Mouse (Mus musculus) limb, embryonic 13.5 days (tissue): Measurements from ENCODE around the gene Rgs9. TPM values are rescaled to one million over a fixed set of nuclear protein-coding genes. Genes with fewer than 3 reads are reported as not detected.

Source experiments
- ATAC-seq: fragments of 200-750 bp; cut with Nextera tagmentation; 2 replicates; pipeline ENCODE4 v1.8.0; 2017; ENCODE audit warnings: low read depth, moderate number of reproducible peaks, moderate TSS enrichment; ENCODE audit not compliant: low FRiP score
- H3K27ac ChIP-seq: fragments of 300-500 bp; sonication (generic); 2 replicates; pipeline ENCODE4 v1.5.1; 2015; ENCODE audit warnings: inconsistent platforms, mild to moderate bottlenecking, moderate library complexity
- H3K27me3 ChIP-seq: fragments of 300-500 bp; sonication (generic); 2 replicates; pipeline ENCODE4 v1.6.1; 2015; ENCODE audit warnings: mild to moderate bottlenecking, inconsistent platforms
- H3K36me3 ChIP-seq: fragments of 300-500 bp; sonication (generic); 2 replicates; pipeline ENCODE4 v1.6.1; 2015; ENCODE audit warnings: inconsistent platforms, mild to moderate bottlenecking, moderate library complexity
- H3K4me1 ChIP-seq: fragments of 300-500 bp; sonication (generic); 2 replicates; pipeline ENCODE4 v1.6.1; 2015; ENCODE audit warnings: inconsistent platforms
- H3K4me2 ChIP-seq: fragments of 300-500 bp; sonication (generic); replicated peaks from 2 replicates; pipeline ENCODE4 v1.6.1; 2015; ENCODE audit warnings: inconsistent platforms, mild to moderate bottlenecking, moderate library complexity
- H3K4me3 ChIP-seq: fragments of 300-500 bp; sonication (generic); 2 replicates; pipeline ENCODE4 v1.5.1; 2015; ENCODE audit warnings: moderate library complexity, mild to moderate bottlenecking, inconsistent platforms
- H3K9ac ChIP-seq: fragments of 300-500 bp; sonication (generic); 2 replicates; pipeline ENCODE4 v1.6.1; 2015; ENCODE audit warnings: mild to moderate bottlenecking, inconsistent platforms
- H3K9me3 ChIP-seq: fragments of 300-500 bp; sonication (generic); 2 replicates; pipeline ENCODE4 v1.6.1; 2016; ENCODE audit warnings: inconsistent platforms
- WGBS: fragments of 180-500 bp; shearing (Covaris S2); methylation state at CpG from one replicate; pipeline ENCODE4 v1.1.7; 2015; 5-methylcytosine and 5-hydroxymethylcytosine counted together
- polyA plus RNA-seq: library from polyadenylated mRNA; unstranded; fragments of >200 nt; fragmentation: Nextera tagmentation; extraction: Ambion mirVana; gene quantifications from 2 replicates; pipeline ENCODE4 v1.2.1, GENCODE M21; 2015

Gene Rgs9
- polyA plus RNA-seq, 1 experiment from 2014 or later = 4.9 TPM

DNA sequence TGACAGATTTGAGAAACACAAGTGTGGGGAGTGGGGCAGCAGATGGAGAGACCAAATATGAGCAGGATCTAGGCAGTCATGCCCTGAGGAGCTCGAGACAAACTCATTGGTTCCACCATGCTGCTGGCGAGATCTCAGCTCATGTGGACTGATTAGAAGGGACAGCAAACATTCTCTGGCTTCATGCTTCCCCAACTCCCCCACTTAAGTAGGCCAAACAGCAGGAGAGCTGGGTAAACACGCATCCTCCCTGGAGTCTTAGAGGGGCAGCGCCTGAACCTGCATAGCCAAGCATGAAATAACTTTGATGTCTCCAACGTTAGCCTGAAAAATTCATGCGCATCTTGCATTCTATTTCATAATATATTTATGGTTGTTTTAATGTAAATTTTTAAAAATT, 65.1 kb downstream of the Rgs9 start:
- Histone ChIP-seq H3K4me3 (no peak overlapping the region), H3K4me1 (peaks cover 5% of the 10 kb centered on the region; the same call in 1 of the 2 replicates), H3K27ac (no peak overlapping the region), H3K4me2 (no peak overlapping the region), H3K9ac (no peak overlapping the region), H3K36me3 (no peaks in the 10 kb centered on the region), H3K27me3 (no peaks in the 10 kb centered on the region), H3K9me3 (no peaks in the 10 kb centered on the region)
- WGBS = 86% methylated on average over 6 of the region's 6 CpGs
- no peak for ATAC-seq

DNA sequence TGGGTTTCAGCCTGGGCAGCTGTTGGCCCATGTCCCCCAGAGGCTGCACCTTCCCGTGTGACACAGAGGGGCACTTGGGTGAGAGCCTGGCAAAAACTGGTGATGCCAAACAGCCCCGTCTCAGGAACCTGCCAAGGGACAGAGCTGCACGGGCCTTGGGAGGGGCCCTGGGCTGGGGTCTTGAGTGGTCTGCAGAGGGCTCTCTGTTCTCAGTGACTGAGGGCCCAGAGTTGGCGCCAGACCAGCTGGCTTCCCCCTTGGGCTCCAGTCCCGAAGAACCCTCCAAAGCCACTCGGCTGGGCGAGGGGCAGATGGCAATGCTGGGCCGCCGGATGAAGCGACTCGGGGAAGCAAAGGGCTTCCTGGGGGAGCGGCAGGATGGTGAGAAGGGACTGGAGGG, 70.8 kb downstream of the Rgs9 start:
- H3K9ac ChIP-seq = no peak overlapping the region
- H3K4me2 ChIP-seq = no peak overlapping the region
- H3K27me3 ChIP-seq = no peaks in the 10 kb centered on the region
- H3K4me3 ChIP-seq = no peak overlapping the region
- H3K27ac ChIP-seq = no peak overlapping the region
- H3K9me3 ChIP-seq = no peaks in the 10 kb centered on the region
- no peak for ATAC-seq
- 0 out of 2 replicates have a peak, but pooled peaks cover 9% of the 10 kb centered on the region for H3K4me1 ChIP-seq
- WGBS = 83% methylated on average over 12 of the region's 12 CpGs
- H3K36me3 ChIP-seq = no peaks in the 10 kb centered on the region

DNA sequence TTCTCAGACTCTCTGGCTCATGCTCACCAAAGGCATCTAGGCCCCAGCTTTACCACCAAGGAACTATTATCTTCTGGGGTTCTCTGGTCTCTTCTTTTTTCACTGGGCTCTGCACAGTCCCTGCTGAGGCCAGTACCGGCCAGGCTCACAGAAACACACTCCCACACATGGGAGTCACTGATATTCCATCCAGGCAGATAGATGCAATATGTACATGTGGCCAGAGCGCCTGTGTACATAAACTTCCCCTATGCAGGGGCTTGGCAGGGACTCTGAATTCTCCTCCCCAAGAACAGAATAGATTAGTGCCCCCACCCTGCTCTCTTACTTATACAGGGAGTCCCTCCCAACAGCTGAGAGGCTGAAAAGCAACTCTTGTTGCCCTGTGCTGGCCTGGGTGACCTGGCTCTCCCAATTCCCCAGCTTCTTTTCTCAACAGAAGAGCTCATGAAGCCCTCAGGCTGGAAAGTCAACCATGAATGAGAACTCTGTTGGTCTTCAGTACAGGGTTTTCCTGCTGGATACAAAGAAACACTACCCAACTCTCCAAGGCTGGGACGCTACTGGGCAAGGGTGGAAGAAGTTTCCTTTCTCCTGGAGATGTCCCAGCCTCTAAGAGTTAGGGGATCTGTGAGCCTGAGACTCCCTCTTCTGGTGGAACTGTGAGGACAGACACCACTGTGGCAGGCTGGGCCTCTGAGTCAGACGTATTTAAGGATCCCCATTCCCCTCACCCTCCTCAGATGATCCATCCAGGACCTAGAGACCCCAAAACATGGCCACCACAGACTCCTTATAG, 76.5 kb downstream of the Rgs9 start:
- H3K27me3 ChIP-seq = 0 out of 2 replicates have a peak, but pooled peaks cover 3% of the 10 kb centered on the region
- ATAC-seq = no peak
- no peak overlapping the region for H3K9ac ChIP-seq
- H3K9me3 ChIP-seq = no peaks in the 10 kb centered on the region
- no peak overlapping the region for H3K4me2 ChIP-seq
- WGBS = 38% methylated on average over 4 of the region's 4 CpGs
- no peaks in the 10 kb centered on the region for H3K36me3 ChIP-seq
- H3K4me1 ChIP-seq = peaks cover 14% of the 10 kb centered on the region
- no peak overlapping the region for H3K27ac ChIP-seq
- no peak overlapping the region for H3K4me3 ChIP-seq

DNA sequence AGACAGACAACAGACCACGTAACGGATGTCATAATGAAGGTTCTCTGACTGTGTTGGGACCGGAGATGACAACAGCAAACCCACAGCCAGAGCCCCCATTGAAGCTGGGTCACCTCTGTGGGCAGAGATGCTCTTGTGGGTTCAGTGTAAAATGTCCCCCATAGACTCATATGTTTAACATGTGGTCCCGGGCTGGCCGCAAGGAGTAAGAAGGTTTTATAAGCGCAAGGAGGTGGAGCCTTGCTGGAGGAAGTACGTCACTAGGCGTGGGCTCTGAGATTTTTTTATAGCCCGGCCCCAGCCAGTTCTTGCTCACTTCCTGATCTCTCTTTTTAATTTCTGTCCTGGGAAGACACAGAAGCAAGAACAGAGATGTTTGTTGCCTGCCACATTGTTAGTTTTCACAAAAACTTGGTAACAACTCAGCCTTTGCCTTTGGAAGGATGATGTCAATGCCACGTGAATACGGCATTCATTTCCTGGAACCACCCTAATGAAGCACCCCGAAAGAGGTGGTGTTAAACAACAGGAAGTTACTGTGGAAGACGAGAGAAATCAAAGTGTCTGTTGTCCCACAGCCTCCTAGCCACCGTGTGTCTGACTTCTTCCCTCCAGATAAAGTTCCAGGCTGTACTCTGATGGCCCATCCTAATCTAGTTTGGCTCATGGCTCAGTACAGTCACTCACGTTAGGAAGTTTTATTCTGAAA, 79.1 kb downstream of the Rgs9 start:
- Histone ChIP-seq H3K9me3 (no peaks in the 10 kb centered on the region), H3K27ac (no peak overlapping the region), H3K4me1 (peaks cover 8% of the 10 kb centered on the region), H3K27me3 (0 out of 2 replicates have a peak, but pooled peaks cover 3% of the 10 kb centered on the region), H3K36me3 (no peaks in the 10 kb centered on the region), H3K9ac (no peak overlapping the region), H3K4me3 (no peak overlapping the region), H3K4me2 (no peak overlapping the region)
- ATAC-seq = no peak
- 73% methylated on average over 15 of the region's 15 CpGs for WGBS

DNA sequence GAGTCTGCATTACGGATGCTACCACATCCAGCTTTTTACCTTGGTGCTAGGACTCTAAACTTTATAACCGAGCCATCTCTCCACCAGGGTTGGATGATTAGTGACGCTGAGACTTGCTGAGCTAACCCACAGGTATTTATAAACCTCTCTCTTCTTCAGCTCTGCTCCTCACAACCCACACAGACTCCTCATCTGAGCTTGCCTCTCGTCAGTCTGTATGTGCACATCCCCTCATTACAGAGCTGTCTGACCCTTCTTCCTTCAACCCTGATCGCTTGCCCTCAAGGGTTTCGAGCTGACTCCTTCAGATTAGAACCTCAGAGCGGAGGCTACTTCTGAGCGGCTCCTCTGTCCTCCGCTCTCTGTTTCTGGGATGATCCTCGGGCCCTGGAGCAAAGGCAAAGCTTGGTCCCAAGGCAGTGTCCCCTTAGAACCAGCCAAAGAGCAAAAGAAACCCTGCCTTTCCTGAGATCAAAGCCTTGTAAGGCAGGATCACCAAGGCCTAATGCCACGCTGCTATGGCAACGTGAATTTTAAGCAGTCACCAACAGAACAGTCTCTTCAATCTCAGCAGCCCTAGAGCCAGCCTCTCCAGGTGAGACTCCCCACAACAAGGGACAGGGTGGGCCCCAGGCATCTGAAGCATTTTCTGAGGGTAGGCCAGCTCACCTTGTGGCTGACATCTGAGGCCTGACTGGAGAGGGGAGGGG, 79.9 kb downstream of the Rgs9 start:
- no peak overlapping the region for H3K4me3 ChIP-seq
- H3K36me3 ChIP-seq = no peaks in the 10 kb centered on the region
- 0 out of 2 replicates have a peak, but pooled peaks cover 3% of the 10 kb centered on the region for H3K27me3 ChIP-seq
- H3K4me2 ChIP-seq = no peak overlapping the region
- no peak overlapping the region for H3K27ac ChIP-seq
- no peak for ATAC-seq
- H3K9me3 ChIP-seq = no peaks in the 10 kb centered on the region
- 49% methylated on average over 12 of the region's 12 CpGs for WGBS
- H3K4me1 ChIP-seq = peaks cover 8% of the 10 kb centered on the region
- H3K9ac ChIP-seq = no peak overlapping the region

DNA sequence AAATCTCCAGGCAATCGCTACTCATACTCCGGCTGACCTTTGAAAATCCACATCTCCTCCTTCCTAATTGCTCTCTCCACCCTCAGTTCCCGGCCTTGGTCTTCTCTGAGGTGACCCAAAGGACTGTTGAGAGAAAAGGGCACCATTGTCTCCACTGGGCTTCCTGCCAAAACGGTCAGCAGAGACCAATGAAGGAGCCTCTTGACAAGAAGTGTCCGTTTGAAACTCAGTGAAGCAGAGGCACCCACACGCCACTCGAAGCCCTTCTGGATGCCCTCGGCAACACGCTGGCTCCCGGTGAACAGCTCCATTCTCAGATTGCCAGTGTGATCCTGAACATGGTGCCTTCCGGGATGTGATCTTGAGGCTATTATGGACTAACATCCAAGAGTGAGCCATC, 87.2 kb downstream of the Rgs9 start:
- Histone ChIP-seq H3K4me3 (no peak overlapping the region), H3K36me3 (no peaks in the 10 kb centered on the region), H3K4me2 (no peak overlapping the region), H3K4me1 (no peaks in the 10 kb centered on the region), H3K27ac (no peak overlapping the region), H3K9ac (no peak overlapping the region), H3K27me3 (no peaks in the 10 kb centered on the region), H3K9me3 (no peaks in the 10 kb centered on the region)
- no peak for ATAC-seq
- 58% methylated on average over 11 of the region's 11 CpGs for WGBS

DNA sequence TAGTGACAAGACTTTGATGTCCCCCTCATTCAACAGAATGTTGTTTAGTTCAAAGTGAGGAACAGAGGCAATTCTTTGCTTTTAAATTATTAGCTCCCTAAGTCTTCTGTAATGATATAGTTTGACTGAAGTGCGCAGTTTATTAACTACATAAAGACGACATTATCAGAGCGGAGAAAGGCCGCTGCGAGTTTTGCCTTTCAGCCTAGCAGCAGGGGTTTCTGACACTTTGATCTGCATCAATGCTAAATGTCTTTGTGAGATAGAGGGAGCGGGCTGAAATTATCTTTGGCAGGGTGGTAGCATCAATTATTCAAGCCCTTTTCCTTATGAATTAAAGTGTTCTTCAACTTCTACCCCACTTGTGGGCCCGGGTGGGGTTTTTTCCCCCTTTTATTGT, 87.6 kb downstream of the Rgs9 start:
- H3K4me1 ChIP-seq = no peaks in the 10 kb centered on the region
- H3K9me3 ChIP-seq = no peaks in the 10 kb centered on the region
- H3K27ac ChIP-seq = no peak overlapping the region
- ATAC-seq = no peak
- no peaks in the 10 kb centered on the region for H3K27me3 ChIP-seq
- H3K4me3 ChIP-seq = no peak overlapping the region
- H3K36me3 ChIP-seq = no peaks in the 10 kb centered on the region
- H3K9ac ChIP-seq = no peak overlapping the region
- WGBS = 46% methylated on average over 7 of the region's 7 CpGs
- H3K4me2 ChIP-seq = no peak overlapping the region

DNA sequence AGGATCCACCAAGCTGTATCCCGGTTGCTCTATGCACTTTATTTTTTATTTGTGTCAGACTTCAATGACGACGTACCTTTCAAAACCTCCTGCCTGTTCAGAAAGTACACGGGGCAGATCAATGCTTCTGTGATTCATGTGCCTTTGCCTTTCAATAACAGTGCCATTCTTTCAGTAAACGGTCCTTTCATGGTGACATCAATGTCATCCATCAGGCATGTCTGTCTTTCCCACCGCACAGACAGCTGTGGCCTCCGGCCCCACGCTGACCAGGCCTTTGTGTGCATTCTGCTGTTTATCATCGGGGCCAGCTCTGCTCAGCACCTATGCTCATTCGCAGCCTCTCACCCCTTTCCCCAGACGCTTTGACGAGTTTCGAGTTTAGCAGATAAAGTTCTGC, 91.2 kb downstream of the Rgs9 start:
- H3K4me2 ChIP-seq = no peak overlapping the region
- no peak overlapping the region for H3K27ac ChIP-seq
- H3K9ac ChIP-seq = no peak overlapping the region
- H3K9me3 ChIP-seq = no peaks in the 10 kb centered on the region
- 45% methylated on average over 13 of the region's 13 CpGs for WGBS
- H3K27me3 ChIP-seq = no peaks in the 10 kb centered on the region
- no peaks in the 10 kb centered on the region for H3K4me1 ChIP-seq
- H3K4me3 ChIP-seq = no peak overlapping the region
- no peaks in the 10 kb centered on the region for H3K36me3 ChIP-seq
- no peak for ATAC-seq

DNA sequence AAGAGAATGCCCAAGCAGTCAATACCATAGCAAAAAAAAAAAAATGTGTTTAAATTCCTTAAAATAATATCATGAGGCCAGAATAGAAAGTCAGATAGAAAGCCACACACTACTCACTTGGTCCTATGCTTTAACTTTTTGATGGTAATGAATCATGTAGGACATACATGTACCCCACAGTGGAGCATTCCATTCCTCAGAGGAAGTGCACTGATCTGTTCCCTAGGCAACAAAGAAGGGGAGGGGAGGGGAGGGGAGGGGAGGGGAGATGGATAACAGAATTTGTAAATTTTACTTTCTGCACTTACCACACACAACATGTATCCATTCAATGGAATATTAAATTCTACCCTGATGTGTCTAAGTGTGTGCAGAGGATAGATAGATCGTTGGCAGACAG, 91.9 kb downstream of the Rgs9 start:
- no peak for ATAC-seq
- no peak overlapping the region for H3K4me2 ChIP-seq
- WGBS = 95% methylated on average over 1 of the region's 1 CpGs
- no peaks in the 10 kb centered on the region for H3K4me1 ChIP-seq
- H3K9ac ChIP-seq = no peak overlapping the region
- H3K27ac ChIP-seq = no peak overlapping the region
- H3K27me3 ChIP-seq = no peaks in the 10 kb centered on the region
- H3K4me3 ChIP-seq = no peak overlapping the region
- H3K36me3 ChIP-seq = no peaks in the 10 kb centered on the region
- no peaks in the 10 kb centered on the region for H3K9me3 ChIP-seq

DNA sequence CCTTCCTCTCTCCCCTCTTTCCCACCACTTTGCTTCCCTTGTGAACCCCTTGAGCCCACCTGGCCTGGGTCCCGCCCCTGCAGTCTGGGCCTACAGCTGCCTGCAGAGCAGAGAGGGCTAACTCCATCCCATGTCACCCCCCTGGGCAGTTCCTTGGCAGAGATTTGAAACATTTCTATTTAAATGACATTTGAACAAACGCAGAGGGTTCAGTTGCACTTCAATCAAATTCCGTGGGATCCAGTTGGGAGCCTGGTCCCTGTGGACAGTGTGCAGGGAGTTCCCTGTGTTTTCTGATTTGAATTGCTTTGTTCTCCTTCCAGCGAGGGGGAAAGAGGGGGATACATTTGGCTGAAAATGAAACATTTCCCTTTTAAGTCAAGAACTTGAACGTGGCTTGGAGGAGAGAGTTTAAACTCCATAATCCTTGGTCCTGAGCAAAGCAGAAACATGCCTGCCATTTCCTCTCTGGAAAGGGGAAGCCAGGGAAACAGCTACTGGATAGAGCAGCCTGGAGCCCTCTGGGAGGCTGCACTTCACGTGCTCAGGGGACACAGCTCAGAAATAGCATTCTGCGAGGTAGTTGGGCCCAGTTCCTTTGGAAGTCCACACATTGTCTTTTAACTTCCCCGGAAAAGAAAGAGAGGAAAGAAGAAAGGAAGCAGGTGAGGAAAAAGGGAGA, 98.2 kb downstream of the Rgs9 start:
- 32% methylated on average over 8 of the region's 8 CpGs for WGBS
- H3K27me3 ChIP-seq = no peaks in the 10 kb centered on the region
- no peak overlapping the region for H3K9ac ChIP-seq
- no peak for ATAC-seq
- no peaks in the 10 kb centered on the region for H3K9me3 ChIP-seq
- no peak overlapping the region for H3K27ac ChIP-seq
- no peak overlapping the region for H3K4me2 ChIP-seq
- H3K36me3 ChIP-seq = no peaks in the 10 kb centered on the region
- H3K4me1 ChIP-seq = peaks cover 11% of the 10 kb centered on the region
- H3K4me3 ChIP-seq = no peak overlapping the region

DNA sequence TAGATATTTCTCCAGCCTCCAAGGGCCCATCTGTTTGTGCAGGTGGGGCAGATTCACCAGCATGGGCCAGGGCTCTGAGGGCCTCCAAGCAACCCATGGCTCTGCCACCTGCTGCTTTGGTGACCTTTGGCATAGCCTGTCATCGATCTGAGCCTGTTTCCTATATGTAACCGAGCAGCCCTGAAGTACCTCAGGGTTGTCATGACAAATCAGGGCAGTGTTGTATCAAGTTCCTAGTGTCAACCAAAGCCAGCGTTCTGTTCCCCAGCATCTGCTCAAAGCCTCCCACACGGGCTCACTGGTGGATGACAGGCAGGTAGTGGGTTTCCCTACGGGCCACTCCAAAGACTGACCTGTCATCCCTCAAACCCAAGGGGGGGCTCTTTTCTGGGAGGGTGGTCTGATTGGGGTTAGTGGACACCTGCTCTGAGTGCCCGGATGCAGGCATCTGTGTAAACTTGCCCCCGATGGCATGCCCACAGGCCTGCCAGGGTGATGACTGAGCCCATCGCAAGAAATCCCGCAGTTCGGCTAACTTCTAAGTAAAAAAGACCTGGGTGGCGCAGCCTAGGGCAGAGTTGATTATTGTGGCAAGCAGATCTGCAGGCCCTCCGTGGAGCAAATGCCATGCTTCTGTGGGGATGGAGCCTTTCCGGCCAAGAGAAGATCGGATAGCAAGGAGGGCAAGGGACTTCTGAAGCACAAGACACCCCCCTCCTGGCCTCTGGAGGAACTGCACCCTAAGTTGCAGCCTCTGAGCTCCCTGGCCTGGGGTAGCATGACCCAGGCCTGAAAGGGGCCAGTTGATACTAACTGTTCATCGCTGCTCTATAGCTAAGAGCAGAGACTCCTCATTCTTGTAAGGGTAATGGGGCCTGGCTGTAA, 105.0 kb downstream of the Rgs9 start:
- H3K27me3 ChIP-seq = no peaks in the 10 kb centered on the region
- ATAC-seq = 0 out of 2 replicates have a peak, but pooled peaks have one; percentile 36
- no peak overlapping the region for H3K27ac ChIP-seq
- H3K9ac ChIP-seq = no peak overlapping the region
- H3K4me1 ChIP-seq = peaks cover 4% of the 10 kb centered on the region; the same call in 1 of the 2 replicates
- no peak overlapping the region for H3K4me3 ChIP-seq
- WGBS = 39% methylated on average over 15 of the region's 15 CpGs
- 0 out of 2 replicates have a peak overlapping the region, but pooled peaks have one; percentile 2 for H3K4me2 ChIP-seq
- H3K9me3 ChIP-seq = no peaks in the 10 kb centered on the region
- no peaks in the 10 kb centered on the region for H3K36me3 ChIP-seq
